Mouse (Mus musculus) gastrocnemius, postnatal 14 days (tissue): Measurements from ENCODE around the gene Nos1ap. TPM values are rescaled to one million over a fixed set of nuclear protein-coding genes. Genes with fewer than 3 reads are reported as not detected.

Experiments used
- DNase-seq: peaks from one replicate; pipeline ENCODE4 v3.0.0; 2021; ENCODE audit warnings: mixed read lengths
- intact Hi-C: fragments of 180-260 bp; cut with DNase I; formaldehyde crosslinking; loops from one replicate; pipeline ENCODE4 v1.15.1; 2025; ENCODE audit warnings: low total_unique reads
- total RNA-seq, 2 experiments: library from RNA; stranded (reverse); gene quantifications; 2 replicates each; pipeline ENCODE4 v1.2.3; 2021

The Nos1ap gene
- total RNA-seq, 2 experiments from 2014 or later: 1.6 to 1.7 TPM

- intact Hi-C loops: no loop called here
- no peak for DNase-seq
Measured at GRCm38 (mm10) chr1:170594575-170594974, 4.9 kb upstream of the Nos1ap start.

- no peak for DNase-seq
- intact Hi-C loops: no loop called here
Measured at GRCm38 (mm10) chr1:170590531-170590930, 870 bp upstream of the Nos1ap start.

GRCm38 (mm10) chr1:170590041-170590360 lies 340 bp upstream of the Nos1ap start:
- DNase-seq: no peak
- intact Hi-C loops: no loop called here

- DNase-seq: no peak
- intact Hi-C loops: no loop called here
Measured at GRCm38 (mm10) chr1:170588879-170589218, 812 bp downstream of the Nos1ap start.

GRCm38 (mm10) chr1:170588353-170588752 lies 1.3 kb downstream of the Nos1ap start:
- intact Hi-C loops: no loop called here
- no peak for DNase-seq

- intact Hi-C loops: no loop called here
- DNase-seq: no peak
Measured at GRCm38 (mm10) chr1:170586715-170587114, 2.9 kb downstream of the Nos1ap start.

- intact Hi-C loops: no loop called here
Measured at GRCm38 (mm10) chr1:170583925-170584324, 5.7 kb downstream of the Nos1ap start.

GRCm38 (mm10) chr1:170582341-170582740 lies 7.3 kb downstream of the Nos1ap start:
- intact Hi-C loops: no loop called here
- no peak for DNase-seq

More at GRCm38 (mm10) chr1:170583925-170584324, 5.7 kb downstream of the Nos1ap start:
- no peak for DNase-seq

- intact Hi-C loops: no loop called here
- no peak for DNase-seq
Measured at GRCm38 (mm10) chr1:170580485-170581110, 9.1 kb downstream of the Nos1ap start.

- intact Hi-C loops: no loop called here
- no peak for DNase-seq
Measured at GRCm38 (mm10) chr1:170579476-170579875, 10.2 kb downstream of the Nos1ap start.

- DNase-seq: no peak
- intact Hi-C loops: no loop called here
Measured at GRCm38 (mm10) chr1:170579063-170579462, 10.6 kb downstream of the Nos1ap start.

- no peak for DNase-seq
- intact Hi-C loops: no loop called here
Measured at GRCm38 (mm10) chr1:170576728-170577065, 13.0 kb downstream of the Nos1ap start.

GRCm38 (mm10) chr1:170576012-170576727 lies 13.5 kb downstream of the Nos1ap start:
- intact Hi-C loops: no loop called here
- no peak for DNase-seq

- intact Hi-C loops: no loop called here
- no peak for DNase-seq
Measured at GRCm38 (mm10) chr1:170573117-170573516, 16.5 kb downstream of the Nos1ap start.

GRCm38 (mm10) chr1:170566969-170567368 lies 22.7 kb downstream of the Nos1ap start:
- no peak for DNase-seq
- intact Hi-C loops: no loop called here

GRCm38 (mm10) chr1:170566538-170566937 lies 23.1 kb downstream of the Nos1ap start:
- DNase-seq: no peak
- intact Hi-C loops: no loop called here

GRCm38 (mm10) chr1:170564926-170565325 lies 24.7 kb downstream of the Nos1ap start:
- DNase-seq: no peak
- intact Hi-C loops: no loop called here

- intact Hi-C loops: no loop called here
- DNase-seq: no peak
Measured at GRCm38 (mm10) chr1:170562431-170562830, 27.2 kb downstream of the Nos1ap start.

GRCm38 (mm10) chr1:170560768-170561167 lies 28.9 kb downstream of the Nos1ap start:
- intact Hi-C loops: no loop called here
- no peak for DNase-seq

GRCm38 (mm10) chr1:170557962-170558361 lies 31.7 kb downstream of the Nos1ap start:
- intact Hi-C loops: no loop called here
- DNase-seq: no peak

GRCm38 (mm10) chr1:170556696-170557095 lies 33.0 kb downstream of the Nos1ap start:
- DNase-seq: no peak
- intact Hi-C loops: no loop called here

- DNase-seq: peak; percentile 57
- intact Hi-C loops: no loop called here
Measured at GRCm38 (mm10) chr1:170554939-170555293, 34.7 kb downstream of the Nos1ap start.
